Mouse (Mus musculus) splenic B cell, adult 2 months (primary cell): ENCODE measurements around the gene Adamts18.
"Not testable (repeated sequence)": the region's sequence is repeated elsewhere in the genome, so short reads cannot be mapped to it uniquely, and the experiment has no call there.

ENCODE experiments used
- DNase-seq: peaks from one replicate; pipeline ENCODE4 v3.0.0-alpha.2; 2011; ENCODE audit warnings: low read depth, low spot score
- H3K27me3 ChIP-seq: 2 replicates; pipeline ENCODE4 v1.6.1; 2012; ENCODE audit warnings: mild to moderate bottlenecking, low read length, moderate library complexity, mixed read lengths; ENCODE audit not compliant: control insufficient read depth, poor library complexity, insufficient read depth, severe bottlenecking
- H3K36me3 ChIP-seq: 2 replicates; pipeline ENCODE4 v1.6.1; 2012; ENCODE audit warnings: mild to moderate bottlenecking, low read length, moderate library complexity, mixed read lengths; ENCODE audit not compliant: control insufficient read depth, poor library complexity, insufficient read depth, severe bottlenecking

The Adamts18 gene

GRCm38 (mm10) chr8:113809929-113810328 is 38.6 kb downstream of the Adamts18 start:
- Histone ChIP-seq H3K36me3 (no peaks in the 10 kb centered on the region), H3K27me3 (no peaks in the 10 kb centered on the region)
- DNase-seq = no peak

- Histone ChIP-seq H3K36me3 (no peaks in the 10 kb centered on the region), H3K27me3 (no peaks in the 10 kb centered on the region)
- DNase-seq = no peak
Measured at GRCm38 (mm10) chr8:113803830-113804611, 44.5 kb downstream of the Adamts18 start.

GRCm38 (mm10) chr8:113801551-113801950 is 47.0 kb downstream of the Adamts18 start:
- Histone ChIP-seq H3K27me3 (no peaks in the 10 kb centered on the region), H3K36me3 (no peaks in the 10 kb centered on the region)
- DNase-seq = no peak

- not testable (repeated sequence) for DNase-seq, H3K27me3 ChIP-seq, H3K36me3 ChIP-seq
Measured at GRCm38 (mm10) chr8:113800556-113800955, 48.0 kb downstream of the Adamts18 start.

GRCm38 (mm10) chr8:113799550-113799949 is 49.0 kb downstream of the Adamts18 start:
- DNase-seq = no peak
- H3K27me3 ChIP-seq = no peaks in the 10 kb centered on the region
- no peaks in the 10 kb centered on the region for H3K36me3 ChIP-seq

GRCm38 (mm10) chr8:113791856-113792255 is 56.7 kb downstream of the Adamts18 start:
- H3K36me3 ChIP-seq = no peaks in the 10 kb centered on the region
- DNase-seq = no peak
- H3K27me3 ChIP-seq = no peaks in the 10 kb centered on the region

- no peak for DNase-seq
- Histone ChIP-seq H3K27me3 (no peaks in the 10 kb centered on the region), H3K36me3 (no peaks in the 10 kb centered on the region)
Measured at GRCm38 (mm10) chr8:113791061-113791460, 57.5 kb downstream of the Adamts18 start.

- Histone ChIP-seq H3K36me3 (no peaks in the 10 kb centered on the region), H3K27me3 (no peaks in the 10 kb centered on the region)
- DNase-seq = no peak
Measured at GRCm38 (mm10) chr8:113783711-113784110, 64.8 kb downstream of the Adamts18 start.

- no peaks in the 10 kb centered on the region for H3K27me3 ChIP-seq
Measured at GRCm38 (mm10) chr8:113781554-113781953, 67.0 kb downstream of the Adamts18 start.

GRCm38 (mm10) chr8:113775361-113775760 is 73.2 kb downstream of the Adamts18 start:
- Histone ChIP-seq H3K27me3 (no peaks in the 10 kb centered on the region), H3K36me3 (no peaks in the 10 kb centered on the region)
- no peak for DNase-seq

More at GRCm38 (mm10) chr8:113781554-113781953, 67.0 kb downstream of the Adamts18 start:
- no peaks in the 10 kb centered on the region for H3K36me3 ChIP-seq
- DNase-seq = no peak

- DNase-seq = no peak
- no peaks in the 10 kb centered on the region for H3K36me3 ChIP-seq
- H3K27me3 ChIP-seq = no peaks in the 10 kb centered on the region
Measured at GRCm38 (mm10) chr8:113768861-113769410, 79.6 kb downstream of the Adamts18 start.

GRCm38 (mm10) chr8:113765121-113765520 is 83.4 kb downstream of the Adamts18 start:
- DNase-seq = no peak
- no peaks in the 10 kb centered on the region for H3K36me3 ChIP-seq

GRCm38 (mm10) chr8:113763592-113764355 is 84.8 kb downstream of the Adamts18 start:
- DNase-seq = no peak
- Histone ChIP-seq H3K36me3 (no peaks in the 10 kb centered on the region), H3K27me3 (no peaks in the 10 kb centered on the region)

More at GRCm38 (mm10) chr8:113765121-113765520, 83.4 kb downstream of the Adamts18 start:
- no peaks in the 10 kb centered on the region for H3K27me3 ChIP-seq

GRCm38 (mm10) chr8:113762101-113762500 is 86.4 kb downstream of the Adamts18 start:
- DNase-seq = no peak
- Histone ChIP-seq H3K27me3 (no peaks in the 10 kb centered on the region), H3K36me3 (no peaks in the 10 kb centered on the region)

GRCm38 (mm10) chr8:113755866-113756265 is 92.7 kb downstream of the Adamts18 start:
- DNase-seq = no peak
- Histone ChIP-seq H3K36me3 (no peaks in the 10 kb centered on the region), H3K27me3 (no peaks in the 10 kb centered on the region; the same call in 1 of the 2 replicates)
